Mouse (Mus musculus) brain, embryonic 14.5 days (tissue): Measurements from ENCODE around the gene Cox6a2.

Experiments
- CTCF ChIP-seq: fragments of 200-500 bp; IDR thresholded peaks from 2 replicates; pipeline ENCODE4 v1.5.1; 2012; ENCODE audit warnings: inconsistent platforms, mild to moderate bottlenecking, moderate library complexity, borderline replicate concordance; ENCODE audit not compliant: insufficient read depth, insufficient read length; ENCODE audit errors: extremely low read depth
- POLR2A ChIP-seq: fragments of 200-500 bp; IDR thresholded peaks from 2 replicates; pipeline ENCODE4 v1.6.1; 2012; ENCODE audit warnings: mild to moderate bottlenecking, inconsistent platforms, borderline replicate concordance; ENCODE audit not compliant: poor library complexity, insufficient read depth, insufficient read length, severe bottlenecking; ENCODE audit errors: extremely low read depth

GRCm38 (mm10) chr7:128220936-128221335 is 14.7 kb upstream of the Cox6a2 start:
- no peak for TF ChIP-seq POLR2A
- no peak for TF ChIP-seq CTCF
